Mouse (Mus musculus) neural tube, embryonic 13.5 days (tissue): Measurements from ENCODE around the gene Tram2. TPM values are rescaled to one million over a fixed set of nuclear protein-coding genes. Genes with fewer than 3 reads are reported as not detected.

Source experiments
- ATAC-seq: fragments of 200-750 bp; cut with Nextera tagmentation; 2 replicates; pipeline ENCODE4 v1.8.0; 2017; ENCODE audit warnings: low read depth, mild to moderate bottlenecking, moderate TSS enrichment, moderate library complexity
- H3K27ac ChIP-seq: fragments of 300-500 bp; sonication (generic); replicated peaks from 2 replicates; pipeline ENCODE4 v1.5.1; 2015; ENCODE audit warnings: moderate library complexity, mild to moderate bottlenecking, inconsistent platforms
- H3K27me3 ChIP-seq: fragments of 300-500 bp; sonication (generic); 2 replicates; pipeline ENCODE4 v1.6.1; 2015; ENCODE audit warnings: mild to moderate bottlenecking, inconsistent platforms
- H3K36me3 ChIP-seq: fragments of 300-500 bp; sonication (generic); 2 replicates; pipeline ENCODE4 v1.6.1; 2015; ENCODE audit warnings: mild to moderate bottlenecking, inconsistent platforms
- H3K4me1 ChIP-seq: fragments of 300-500 bp; sonication (generic); replicated peaks from 2 replicates; pipeline ENCODE4 v1.6.1; 2015; ENCODE audit warnings: inconsistent platforms
- H3K4me2 ChIP-seq: fragments of 300-500 bp; sonication (generic); 2 replicates; pipeline ENCODE4 v1.6.1; 2015; ENCODE audit warnings: inconsistent platforms, mild to moderate bottlenecking, moderate library complexity
- H3K4me3 ChIP-seq: fragments of 300-500 bp; sonication (generic); 2 replicates; pipeline ENCODE4 v1.5.1; 2015; ENCODE audit warnings: mild to moderate bottlenecking, inconsistent platforms
- H3K9ac ChIP-seq: fragments of 300-500 bp; sonication (generic); 2 replicates; pipeline ENCODE4 v1.6.1; 2015; ENCODE audit warnings: moderate library complexity, mild to moderate bottlenecking, inconsistent platforms
- H3K9me3 ChIP-seq: fragments of 300-500 bp; sonication (generic); 2 replicates; pipeline ENCODE4 v1.6.1; 2016; ENCODE audit warnings: inconsistent platforms
- WGBS: fragments of 180-500 bp; shearing (Covaris S2); methylation state at CpG from one replicate; pipeline ENCODE4 v1.1.7; 2015; 5-methylcytosine and 5-hydroxymethylcytosine counted together
- polyA plus RNA-seq: library from polyadenylated mRNA; unstranded; fragments of >200 nt; fragmentation: Nextera tagmentation; extraction: Ambion mirVana; gene quantifications from 2 replicates; pipeline ENCODE4 v1.2.1, GENCODE M21; 2015

Tram2 gene
- polyA plus RNA-seq, 1 experiment from 2014 or later = 2.7 TPM

DNA sequence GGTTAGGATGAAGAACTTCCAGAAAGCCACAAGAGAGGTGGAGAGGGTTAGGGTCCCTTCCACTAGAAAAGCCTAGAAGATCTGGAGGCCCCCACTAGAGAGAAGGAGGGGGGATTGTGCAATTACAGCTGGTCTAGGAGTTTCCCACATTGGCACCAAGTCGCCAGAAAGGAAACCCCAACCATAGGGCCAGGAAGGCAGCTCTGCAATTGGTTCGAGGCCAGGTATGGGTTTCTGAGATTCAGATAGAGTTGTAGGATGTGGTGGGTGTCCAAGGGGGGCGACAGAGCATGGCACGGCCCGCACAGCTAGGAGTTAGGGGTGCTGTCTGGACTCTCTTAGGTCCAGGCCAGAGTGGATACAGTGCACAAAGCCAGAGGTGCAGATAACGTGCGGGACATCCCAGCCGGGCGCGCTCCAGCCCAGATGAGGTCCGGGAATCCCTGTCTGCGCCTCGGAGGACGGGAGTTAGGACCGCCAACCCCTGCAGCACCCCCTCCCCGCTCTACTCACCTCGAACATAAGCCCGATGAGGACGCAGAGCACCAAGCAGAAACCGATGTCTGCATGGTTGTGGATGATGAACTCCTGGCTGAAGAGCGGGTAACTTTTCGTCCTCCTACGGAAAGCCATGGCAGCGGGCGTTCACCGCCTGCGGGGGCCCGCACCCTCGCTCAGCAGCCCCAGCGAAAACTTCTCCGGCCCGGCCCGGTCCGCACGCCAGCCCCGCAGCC is 381 bp downstream of the Tram2 start:
- H3K9ac ChIP-seq = peak overlapping the region; percentile 78
- no peaks in the 10 kb centered on the region for H3K27me3 ChIP-seq
- H3K36me3 ChIP-seq = no peaks in the 10 kb centered on the region
- peak overlapping the region; percentile 54 for H3K4me3 ChIP-seq
- H3K9me3 ChIP-seq = no peaks in the 10 kb centered on the region
- WGBS = under 1% methylated on average over 36 of the region's 36 CpGs
- peak overlapping the region; percentile 28; the same call in 1 of the 2 replicates for H3K27ac ChIP-seq
- peaks cover 49% of the 10 kb centered on the region for H3K4me1 ChIP-seq
- peak overlapping the region; percentile 70 for H3K4me2 ChIP-seq
- ATAC-seq = peak; percentile 69

DNA sequence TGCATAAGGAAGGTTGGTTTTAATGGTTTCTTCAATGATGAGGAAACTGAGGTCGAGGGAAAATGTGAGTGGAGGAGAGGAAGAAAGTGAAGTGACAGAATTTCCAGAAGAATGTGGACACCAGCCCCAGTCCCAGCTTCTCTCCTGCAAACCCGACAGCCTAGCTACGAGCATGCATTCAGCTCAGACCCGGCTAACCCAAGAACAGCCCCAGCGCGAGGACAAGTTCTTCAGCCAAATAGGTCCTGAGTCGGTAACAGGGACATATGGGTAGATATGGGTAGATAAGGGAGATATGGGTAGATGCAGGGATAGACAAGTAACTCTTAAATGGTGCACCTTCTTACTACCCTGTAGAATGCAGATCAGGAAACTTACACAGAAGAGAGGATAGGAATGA is 1.4 kb downstream of the Tram2 start:
- 0 out of 2 replicates have a peak overlapping the region, but pooled peaks have one; percentile 78 for H3K9ac ChIP-seq
- H3K4me2 ChIP-seq = peak overlapping the region; percentile 70
- peaks cover 60% of the 10 kb centered on the region for H3K4me1 ChIP-seq
- no peaks in the 10 kb centered on the region for H3K27me3 ChIP-seq
- peak overlapping the region; percentile 54 for H3K4me3 ChIP-seq
- no peak overlapping the region for H3K27ac ChIP-seq
- no peak for ATAC-seq
- H3K9me3 ChIP-seq = no peaks in the 10 kb centered on the region
- WGBS = 78% methylated on average over 7 of the region's 7 CpGs
- no peaks in the 10 kb centered on the region for H3K36me3 ChIP-seq

DNA sequence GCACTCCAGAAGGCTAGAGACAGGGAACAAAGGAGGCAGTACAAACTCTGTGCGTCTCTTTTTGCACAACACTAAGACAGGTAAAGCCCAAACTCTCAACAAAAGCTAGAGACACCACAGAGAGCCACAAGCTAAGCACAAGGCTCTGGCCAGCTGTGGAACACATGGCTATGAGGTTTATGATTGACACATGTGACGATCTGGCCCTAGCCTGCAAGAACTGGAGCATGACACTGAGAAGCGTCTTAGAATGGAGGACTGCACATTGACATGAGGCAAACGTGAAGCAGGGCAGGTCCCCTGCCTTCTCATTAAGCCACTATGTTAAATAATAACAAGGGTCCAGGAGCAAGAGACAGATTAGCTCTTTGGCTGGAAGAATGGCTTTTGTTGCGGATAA is 1.8 kb downstream of the Tram2 start:
- 61% methylated on average over 5 of the region's 5 CpGs for WGBS
- peak overlapping the region; percentile 54; the same call in 1 of the 2 replicates for H3K4me3 ChIP-seq
- no peak overlapping the region for H3K9ac ChIP-seq
- no peak for ATAC-seq
- no peaks in the 10 kb centered on the region for H3K27me3 ChIP-seq
- H3K36me3 ChIP-seq = no peaks in the 10 kb centered on the region
- H3K4me2 ChIP-seq = peak overlapping the region; percentile 70
- no peaks in the 10 kb centered on the region for H3K9me3 ChIP-seq
- H3K27ac ChIP-seq = no peak overlapping the region
- H3K4me1 ChIP-seq = peaks cover 61% of the 10 kb centered on the region

DNA sequence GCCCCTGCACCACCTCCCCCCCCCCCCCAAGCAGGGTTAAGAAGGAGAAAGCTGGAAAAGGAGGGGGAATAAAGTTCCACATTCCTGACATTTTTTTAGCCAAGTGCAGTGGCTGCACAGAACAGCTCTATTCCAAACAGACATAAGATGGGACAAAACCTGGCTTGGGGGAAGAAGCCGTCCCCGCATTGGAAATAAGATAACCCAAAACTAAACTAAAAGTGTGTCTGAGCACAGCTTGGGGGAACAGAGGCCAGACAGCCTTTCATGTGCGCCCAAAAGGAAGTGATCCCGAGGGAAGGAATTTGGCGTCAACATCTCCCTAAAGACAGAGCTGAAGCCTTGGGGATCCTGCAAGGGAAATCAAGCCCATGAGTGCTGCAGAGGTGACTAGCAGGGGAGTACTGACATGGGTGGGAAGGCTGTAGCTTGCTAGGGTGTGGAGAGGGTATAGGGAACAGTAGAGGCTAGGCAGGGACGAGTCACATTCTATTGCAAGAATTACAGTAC is 3.0 kb downstream of the Tram2 start:
- H3K27me3 ChIP-seq = no peaks in the 10 kb centered on the region
- 24% methylated on average over 6 of the region's 6 CpGs for WGBS
- H3K36me3 ChIP-seq = no peaks in the 10 kb centered on the region
- H3K9me3 ChIP-seq = no peaks in the 10 kb centered on the region
- peaks cover 61% of the 10 kb centered on the region for H3K4me1 ChIP-seq
- H3K4me2 ChIP-seq = peak overlapping the region; percentile 70
- no peak overlapping the region for H3K4me3 ChIP-seq
- H3K27ac ChIP-seq = peak overlapping the region; percentile 35; the same call in 1 of the 2 replicates
- no peak for ATAC-seq
- peak overlapping the region; percentile 43; the same call in 1 of the 2 replicates for H3K9ac ChIP-seq

DNA sequence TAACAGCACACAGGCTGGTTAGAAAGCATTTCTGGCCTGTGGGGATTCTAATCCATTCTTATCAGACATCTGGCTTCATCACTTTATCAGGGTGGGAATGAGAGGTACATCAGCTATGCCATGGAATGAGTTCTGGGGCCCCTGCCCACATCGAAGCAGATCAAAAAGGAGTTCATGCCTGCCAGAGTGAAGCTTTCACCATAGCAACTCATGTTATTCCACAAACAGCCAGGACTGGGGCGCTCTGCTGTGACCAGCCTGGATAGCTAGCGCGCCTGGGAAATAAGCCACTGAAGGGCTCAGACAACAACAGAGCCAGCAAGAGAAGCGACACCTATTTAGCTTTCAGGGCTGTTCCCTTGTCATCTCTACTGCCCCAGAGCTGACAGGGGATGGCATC is 4.8 kb downstream of the Tram2 start:
- peaks cover 61% of the 10 kb centered on the region for H3K4me1 ChIP-seq
- no peak overlapping the region for H3K4me3 ChIP-seq
- H3K9ac ChIP-seq = no peak overlapping the region
- no peaks in the 10 kb centered on the region for H3K9me3 ChIP-seq
- peak; percentile 16 for ATAC-seq
- H3K27me3 ChIP-seq = no peaks in the 10 kb centered on the region
- H3K4me2 ChIP-seq = peak overlapping the region; percentile 6; the same call in 1 of the 2 replicates
- no peaks in the 10 kb centered on the region for H3K36me3 ChIP-seq
- WGBS = 32% methylated on average over 5 of the region's 5 CpGs
- peak overlapping the region; percentile 59 for H3K27ac ChIP-seq

DNA sequence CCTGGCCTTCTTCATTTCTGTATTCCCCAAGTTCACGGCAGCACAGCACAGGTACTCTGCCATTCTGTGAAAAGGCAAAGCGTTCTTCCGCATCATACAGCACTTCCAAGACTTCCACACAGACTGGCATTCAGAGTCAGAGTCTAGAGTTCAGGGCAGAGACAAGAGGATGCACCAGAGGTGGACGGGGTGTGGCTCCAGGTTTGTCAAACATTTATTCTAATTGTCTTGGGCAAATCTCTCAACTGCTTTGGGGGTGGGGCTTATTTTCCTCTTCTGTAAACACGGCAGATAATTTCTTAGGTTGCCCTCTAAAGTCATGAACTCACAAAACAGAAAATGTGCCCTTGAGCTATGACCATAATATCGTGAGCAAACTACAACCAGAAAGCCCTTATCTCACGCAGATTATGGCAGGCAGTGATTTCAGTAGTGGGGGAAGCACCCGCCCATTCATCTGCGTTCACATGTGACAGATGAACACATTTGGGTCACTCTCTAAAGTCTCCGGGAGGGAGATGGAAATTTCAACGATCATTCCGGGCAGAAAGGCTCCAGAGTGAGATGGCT is 6.1 kb downstream of the Tram2 start:
- peak overlapping the region; percentile 9; the same call in 1 of the 2 replicates for H3K27ac ChIP-seq
- H3K27me3 ChIP-seq = no peaks in the 10 kb centered on the region
- H3K4me3 ChIP-seq = no peak overlapping the region
- no peaks in the 10 kb centered on the region for H3K9me3 ChIP-seq
- no peak for ATAC-seq
- H3K9ac ChIP-seq = no peak overlapping the region
- no peak overlapping the region for H3K4me2 ChIP-seq
- no peaks in the 10 kb centered on the region for H3K36me3 ChIP-seq
- peaks cover 52% of the 10 kb centered on the region for H3K4me1 ChIP-seq
- WGBS = 78% methylated on average over 12 of the region's 12 CpGs

DNA sequence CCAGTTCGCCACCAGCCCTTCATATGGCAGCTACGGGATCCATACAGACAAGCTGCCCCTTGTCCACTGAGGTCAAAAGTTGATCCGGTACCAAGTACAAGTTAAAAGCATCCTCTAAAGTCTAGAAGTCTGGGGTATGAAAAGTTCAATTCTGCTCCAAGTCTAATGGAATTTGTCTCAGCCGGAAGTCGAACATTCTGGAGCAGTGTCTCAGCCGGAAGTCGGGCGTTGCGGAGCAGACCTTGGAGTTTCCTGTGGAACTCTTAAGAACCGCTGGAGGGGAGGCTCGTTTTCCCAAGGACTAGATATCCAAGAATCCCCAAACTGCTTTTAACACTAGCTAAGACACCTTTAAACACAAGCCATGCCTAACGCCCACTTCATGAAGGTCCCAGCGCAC is 8.4 kb downstream of the Tram2 start:
- 81% methylated on average over 13 of the region's 13 CpGs for WGBS
- ATAC-seq = no peak
- H3K27me3 ChIP-seq = no peaks in the 10 kb centered on the region

DNA sequence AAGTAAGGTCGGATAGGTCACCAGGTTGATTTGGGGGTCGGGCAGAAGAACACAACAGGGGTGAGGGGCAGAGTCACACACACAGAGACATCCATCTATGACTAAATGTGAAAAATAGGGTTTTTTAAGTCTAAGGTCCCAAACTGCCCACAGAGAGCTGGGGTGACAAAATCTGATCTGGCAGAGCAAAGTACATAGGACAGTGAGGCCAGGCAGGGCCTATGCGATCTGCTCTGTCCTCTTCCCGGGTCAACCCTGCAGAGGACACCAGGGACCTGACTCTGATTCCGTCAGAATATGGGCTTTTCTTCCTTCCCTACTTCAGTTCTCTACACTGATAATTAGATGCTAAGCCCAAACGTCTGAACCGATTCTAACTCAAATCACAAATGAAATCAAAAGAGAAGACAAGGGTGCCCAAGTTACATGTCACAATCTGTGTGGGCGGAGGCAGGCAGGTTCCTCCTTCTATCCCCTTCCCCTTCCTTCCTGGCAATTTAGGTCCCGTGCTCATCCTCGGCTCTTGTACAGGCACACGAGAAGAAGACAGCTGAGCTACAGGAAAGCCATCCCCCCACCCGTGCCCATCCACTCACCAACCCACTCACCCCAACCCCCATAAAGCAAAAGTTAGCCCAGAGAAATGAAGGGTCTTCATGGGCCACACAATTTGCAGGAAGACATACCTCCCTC is 9.1 kb downstream of the Tram2 start:
- no peaks in the 10 kb centered on the region for H3K9me3 ChIP-seq
- no peak overlapping the region for H3K27ac ChIP-seq
- peaks cover 25% of the 10 kb centered on the region for H3K4me1 ChIP-seq
- H3K4me2 ChIP-seq = no peak overlapping the region
- H3K4me3 ChIP-seq = no peak overlapping the region
- WGBS = 86% methylated on average over 12 of the region's 12 CpGs
- no peaks in the 10 kb centered on the region for H3K36me3 ChIP-seq
- no peak for ATAC-seq
- H3K9ac ChIP-seq = no peak overlapping the region
- H3K27me3 ChIP-seq = no peaks in the 10 kb centered on the region

More for the DNA sequence above, 8.4 kb downstream of the Tram2 start:
- peaks cover 32% of the 10 kb centered on the region for H3K4me1 ChIP-seq
- H3K4me3 ChIP-seq = no peak overlapping the region
- no peak overlapping the region for H3K4me2 ChIP-seq
- H3K9me3 ChIP-seq = no peaks in the 10 kb centered on the region
- no peaks in the 10 kb centered on the region for H3K36me3 ChIP-seq
- H3K9ac ChIP-seq = no peak overlapping the region
- H3K27ac ChIP-seq = no peak overlapping the region

DNA sequence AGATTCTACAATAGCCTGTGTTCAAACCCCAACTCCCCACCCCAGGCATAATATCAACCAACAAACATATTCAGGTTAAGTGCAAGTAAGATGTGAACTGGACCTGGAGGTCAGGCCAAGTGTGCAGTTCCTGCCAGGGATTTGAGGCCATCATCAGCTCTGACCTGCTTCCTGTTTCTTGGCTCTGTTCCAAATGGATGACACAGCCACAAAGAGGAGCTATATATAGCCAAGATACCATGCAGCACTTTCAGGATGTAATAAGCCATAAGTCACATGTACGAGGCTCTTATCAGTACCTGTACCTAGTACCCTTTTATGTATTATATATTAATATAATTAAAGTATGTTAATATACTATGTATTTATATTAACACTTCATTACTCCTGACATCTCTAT is 10.5 kb downstream of the Tram2 start:
- Histone ChIP-seq H3K9ac (no peak overlapping the region), H3K9me3 (no peaks in the 10 kb centered on the region), H3K4me1 (peaks cover 10% of the 10 kb centered on the region), H3K27ac (no peak overlapping the region), H3K4me3 (no peak overlapping the region), H3K36me3 (no peaks in the 10 kb centered on the region), H3K27me3 (no peaks in the 10 kb centered on the region), H3K4me2 (no peak overlapping the region)
- WGBS = 55% methylated on average over 1 of the region's 1 CpGs
- ATAC-seq = no peak

DNA sequence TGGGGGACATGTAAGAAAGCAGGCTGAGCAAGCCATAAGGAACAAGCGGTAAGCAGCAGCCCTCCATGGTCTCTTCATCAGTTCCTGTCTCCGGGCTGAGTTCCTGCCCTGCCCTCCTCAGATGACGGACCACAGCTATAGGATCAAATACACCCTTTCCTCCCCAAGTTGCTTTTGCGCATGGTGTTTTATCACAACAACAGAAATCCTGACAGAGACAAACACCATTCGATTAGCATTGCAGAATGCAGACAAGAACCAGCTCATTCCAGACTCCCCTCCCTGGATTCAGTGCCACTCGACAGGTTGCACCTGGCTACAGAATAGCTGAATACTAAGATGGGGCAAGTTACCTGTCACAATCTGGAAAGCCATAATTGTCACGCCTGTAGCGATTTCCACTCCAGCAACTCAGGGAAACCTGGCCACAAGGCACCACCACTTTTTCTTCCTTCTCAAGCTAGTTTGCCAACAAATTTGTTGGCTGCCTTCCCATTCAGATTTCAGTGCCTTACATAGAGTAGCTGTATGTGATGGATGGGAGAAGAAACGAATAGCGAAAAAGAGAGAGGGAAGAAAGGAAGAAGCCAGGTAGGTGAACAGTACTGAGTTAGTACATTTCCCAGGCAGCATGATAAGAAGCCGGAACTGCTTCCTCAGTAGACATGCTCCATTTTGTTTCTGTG is 11.3 kb downstream of the Tram2 start:
- Histone ChIP-seq H3K9me3 (no peaks in the 10 kb centered on the region), H3K4me3 (no peak overlapping the region), H3K9ac (no peak overlapping the region), H3K36me3 (no peaks in the 10 kb centered on the region), H3K27ac (no peak overlapping the region), H3K4me2 (no peak overlapping the region), H3K4me1 (0 out of 2 replicates have a peak, but pooled peaks cover 2% of the 10 kb centered on the region), H3K27me3 (no peaks in the 10 kb centered on the region)
- WGBS = 90% methylated on average over 11 of the region's 11 CpGs
- no peak for ATAC-seq

DNA sequence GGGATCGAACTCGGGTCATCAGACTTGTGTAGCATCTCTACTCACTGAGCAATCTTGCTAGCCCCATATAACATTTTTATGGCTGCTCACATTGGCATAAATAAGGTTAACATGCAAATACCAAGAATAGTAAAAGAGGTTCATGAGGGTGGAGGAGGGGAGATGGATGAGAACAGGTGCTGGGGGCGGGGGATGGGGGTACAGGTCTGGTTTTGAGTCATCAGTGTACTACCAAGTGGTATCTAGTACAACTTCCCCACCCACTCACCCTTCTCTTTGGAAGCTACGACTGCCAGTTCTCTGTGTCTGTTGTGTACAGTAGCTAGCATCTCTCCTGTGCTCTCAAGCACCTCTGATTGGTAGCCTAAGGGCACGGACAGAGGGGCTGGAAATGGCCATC is 14.9 kb downstream of the Tram2 start:
- Histone ChIP-seq H3K4me2 (no peak overlapping the region), H3K36me3 (no peaks in the 10 kb centered on the region), H3K27ac (no peak overlapping the region), H3K4me3 (no peak overlapping the region), H3K9ac (no peak overlapping the region), H3K4me1 (no peaks in the 10 kb centered on the region; the same call in 1 of the 2 replicates), H3K27me3 (no peaks in the 10 kb centered on the region), H3K9me3 (no peaks in the 10 kb centered on the region)
- WGBS = 92% methylated on average over 5 of the region's 5 CpGs
- no peak for ATAC-seq
